Mouse (Mus musculus): Measurements from ENCODE around the gene Prr7. TPM values are rescaled to one million over a fixed set of nuclear protein-coding genes. Genes with fewer than 3 reads are reported as not detected.

The Prr7 gene
- polyA plus RNA-seq, 1 experiment from 2014 or later: 0.29 TPM

DNA sequence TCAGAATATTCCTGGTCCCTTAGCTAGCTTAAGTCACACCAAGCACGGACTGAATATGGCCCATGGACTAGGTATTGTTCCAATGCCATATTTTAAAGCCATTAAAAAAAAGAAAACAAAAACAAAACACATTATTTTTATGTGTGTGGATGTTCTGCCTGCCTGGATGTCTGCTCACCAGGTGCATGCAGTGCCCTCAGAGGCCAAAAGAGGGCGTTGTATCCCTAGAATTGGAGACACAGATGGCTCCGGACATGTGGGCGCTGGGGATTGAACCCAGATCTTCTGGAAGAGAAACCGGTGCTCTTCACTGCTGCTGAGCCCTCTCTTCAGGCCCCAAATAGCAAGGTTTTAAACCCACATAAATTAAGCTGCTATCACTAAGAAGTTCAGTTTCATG lies 14.0 kb downstream of the Prr7 start:
- Histone ChIP-seq H3K4me3 (ENCODE audit: low read depth, low read length) (no peak overlapping the region), H3K27ac (ENCODE audit: low read depth, low read length) (no peak overlapping the region), H3K27me3 (replicated peaks; ENCODE audit: control insufficient read depth, insufficient read depth, low read length) (peaks cover 15% of the 10 kb centered on the region), H3K9ac (ENCODE audit: low read depth, low read length) (no peak overlapping the region), H3K36me3 (ENCODE audit: control insufficient read depth, insufficient read depth, low read length) (peaks cover 13% of the 10 kb centered on the region; the same call in 1 of the 2 replicates), H3K9me3 (ENCODE audit: control insufficient read depth, low read length) (no peaks in the 10 kb centered on the region), H3K4me1 (replicated peaks; ENCODE audit: control insufficient read depth, insufficient read depth, low read length) (0 out of 2 replicates have a peak, but pooled peaks cover under 1% of the 10 kb centered on the region), H3K4me2 (no peak overlapping the region)
- 44% methylated on average over 5 of the region's 5 CpGs for WGBS
- ATAC-seq (replicated peaks; ENCODE audit: low FRiP score) (no peak), DNase-seq (ENCODE audit: low spot score) (no peak)

DNA sequence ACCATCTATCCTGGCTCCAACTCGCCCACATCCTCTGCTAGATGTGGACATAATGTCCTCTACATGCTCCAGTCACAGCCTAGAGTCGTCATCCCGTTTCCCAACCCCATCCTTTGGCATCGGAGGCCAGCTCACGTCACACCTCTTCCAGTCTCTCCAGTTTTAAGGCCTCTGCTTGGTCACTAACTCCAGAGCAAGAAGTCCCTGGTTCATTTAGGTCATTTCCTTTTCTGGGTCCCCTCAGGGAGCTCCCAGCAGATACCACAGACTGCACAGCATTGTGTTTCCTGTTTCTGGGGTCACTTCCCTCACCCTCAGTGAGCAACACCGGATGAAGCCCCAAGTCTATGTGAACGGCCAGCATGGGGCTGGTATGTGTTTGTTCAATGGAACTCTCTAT lies 14.9 kb downstream of the Prr7 start:
- 48% methylated on average over 7 of the region's 7 CpGs for WGBS
- 0 out of 2 replicates have a peak, but pooled peaks cover 5% of the 10 kb centered on the region for H3K4me1 ChIP-seq (replicated peaks; ENCODE audit: control insufficient read depth, insufficient read depth, low read length)
- peaks cover 16% of the 10 kb centered on the region for H3K27me3 ChIP-seq (replicated peaks; ENCODE audit: control insufficient read depth, insufficient read depth, low read length)
- no peak for DNase-seq (ENCODE audit: low spot score)
- peaks cover 13% of the 10 kb centered on the region; the same call in 1 of the 2 replicates for H3K36me3 ChIP-seq (ENCODE audit: control insufficient read depth, insufficient read depth, low read length)
- no peak for ATAC-seq (replicated peaks; ENCODE audit: low FRiP score)
- no peak overlapping the region for H3K27ac ChIP-seq (ENCODE audit: low read depth, low read length)
- H3K4me2 ChIP-seq: no peak overlapping the region
- no peak overlapping the region for H3K4me3 ChIP-seq (ENCODE audit: low read depth, low read length)
- no peak overlapping the region for H3K9ac ChIP-seq (ENCODE audit: low read depth, low read length)
- H3K9me3 ChIP-seq (ENCODE audit: control insufficient read depth, low read length): no peaks in the 10 kb centered on the region

DNA sequence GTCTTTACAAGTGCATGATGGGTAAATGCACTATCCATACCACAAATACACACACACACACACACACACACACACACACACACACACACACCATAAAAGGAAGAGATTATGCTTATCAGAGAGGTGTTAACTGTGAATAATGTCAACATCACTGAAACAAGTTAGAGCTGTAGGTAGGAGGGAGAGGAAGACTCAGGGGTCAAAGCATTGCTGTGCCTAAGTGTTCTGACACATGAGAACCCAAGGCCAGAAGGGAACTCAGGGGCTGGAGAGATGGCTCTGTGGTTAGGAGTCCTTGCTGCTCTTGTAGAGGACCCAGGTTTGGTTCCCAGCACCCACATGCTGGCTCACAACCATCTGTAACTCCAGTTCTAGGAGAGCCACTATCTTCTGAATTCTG lies 15.9 kb downstream of the Prr7 start:
- ATAC-seq (replicated peaks; ENCODE audit: low FRiP score): no peak
- H3K4me3 ChIP-seq (ENCODE audit: low read depth, low read length): no peak overlapping the region
- no peaks in the 10 kb centered on the region for H3K9me3 ChIP-seq (ENCODE audit: control insufficient read depth, low read length)
- peaks cover 25% of the 10 kb centered on the region for H3K27me3 ChIP-seq (replicated peaks; ENCODE audit: control insufficient read depth, insufficient read depth, low read length)
- peaks cover 9% of the 10 kb centered on the region for H3K4me1 ChIP-seq (replicated peaks; ENCODE audit: control insufficient read depth, insufficient read depth, low read length)
- no peak for DNase-seq (ENCODE audit: low spot score)
- H3K4me2 ChIP-seq: no peak overlapping the region
- H3K36me3 ChIP-seq (ENCODE audit: control insufficient read depth, insufficient read depth, low read length): peaks cover 13% of the 10 kb centered on the region; the same call in 1 of the 2 replicates
- H3K27ac ChIP-seq (ENCODE audit: low read depth, low read length): no peak overlapping the region
- H3K9ac ChIP-seq (ENCODE audit: low read depth, low read length): no peak overlapping the region

DNA sequence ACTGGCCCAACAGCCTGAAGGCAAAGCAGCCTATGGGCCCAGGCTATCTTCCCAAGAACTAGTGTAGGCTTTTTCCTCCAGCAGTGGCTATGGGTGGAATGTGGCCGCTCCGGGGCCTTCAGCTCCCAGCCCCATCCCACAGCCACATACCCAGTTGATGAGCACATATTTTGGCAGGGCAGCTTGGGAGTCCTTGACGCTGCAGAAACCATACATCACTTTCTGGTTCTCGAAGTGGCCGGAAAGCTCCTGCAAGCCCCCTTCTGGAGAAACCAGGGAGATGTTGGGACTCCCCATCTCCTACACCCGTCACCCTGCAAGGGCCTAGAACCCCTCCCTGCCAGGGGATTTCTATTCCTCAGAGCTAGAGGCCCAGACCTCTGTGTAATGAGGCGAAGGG lies 18.5 kb downstream of the Prr7 start:
- H3K4me1 ChIP-seq (replicated peaks; ENCODE audit: control insufficient read depth, insufficient read depth, low read length): peaks cover 32% of the 10 kb centered on the region
- no peak for ATAC-seq (replicated peaks; ENCODE audit: low FRiP score)
- no peak overlapping the region for H3K4me3 ChIP-seq (ENCODE audit: low read depth, low read length)
- H3K9ac ChIP-seq (ENCODE audit: low read depth, low read length): no peak overlapping the region
- WGBS: 76% methylated on average over 7 of the region's 7 CpGs
- H3K36me3 ChIP-seq (ENCODE audit: control insufficient read depth, insufficient read depth, low read length): peaks cover 5% of the 10 kb centered on the region; the same call in 1 of the 2 replicates
- no peak overlapping the region for H3K4me2 ChIP-seq
- H3K9me3 ChIP-seq (ENCODE audit: control insufficient read depth, low read length): no peaks in the 10 kb centered on the region
- H3K27me3 ChIP-seq (replicated peaks; ENCODE audit: control insufficient read depth, insufficient read depth, low read length): peaks cover 42% of the 10 kb centered on the region
- H3K27ac ChIP-seq (ENCODE audit: low read depth, low read length): no peak overlapping the region
- DNase-seq (ENCODE audit: low spot score): no peak

DNA sequence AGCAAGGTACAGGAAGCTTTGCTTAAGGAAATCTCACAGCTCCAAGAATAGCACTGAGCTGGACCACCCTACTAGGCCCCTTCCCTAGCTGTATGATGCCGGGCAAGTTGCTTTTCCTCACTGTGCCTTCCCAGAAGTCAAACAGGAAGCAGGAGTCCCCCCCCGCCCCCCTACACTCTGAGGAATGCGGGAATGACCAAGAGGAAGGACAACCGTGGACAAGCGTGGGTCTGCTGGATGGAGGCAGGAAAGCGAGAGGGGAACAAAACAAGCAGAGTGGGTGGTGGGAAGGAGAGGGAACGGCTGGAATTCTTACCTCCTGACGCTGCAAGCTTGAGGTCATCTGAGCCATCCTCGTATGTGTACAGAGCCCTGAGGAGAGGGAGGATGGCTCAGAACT lies 19.0 kb downstream of the Prr7 start:
- Histone ChIP-seq H3K36me3 (ENCODE audit: control insufficient read depth, insufficient read depth, low read length) (peaks cover 5% of the 10 kb centered on the region; the same call in 1 of the 2 replicates), H3K9me3 (ENCODE audit: control insufficient read depth, low read length) (no peaks in the 10 kb centered on the region), H3K4me3 (ENCODE audit: low read depth, low read length) (no peak overlapping the region), H3K4me1 (replicated peaks; ENCODE audit: control insufficient read depth, insufficient read depth, low read length) (peaks cover 32% of the 10 kb centered on the region), H3K4me2 (no peak overlapping the region), H3K27ac (ENCODE audit: low read depth, low read length) (0 out of 2 replicates have a peak overlapping the region, but pooled peaks have one; percentile 25), H3K9ac (ENCODE audit: low read depth, low read length) (no peak overlapping the region), H3K27me3 (replicated peaks; ENCODE audit: control insufficient read depth, insufficient read depth, low read length) (peaks cover 48% of the 10 kb centered on the region)
- ATAC-seq (replicated peaks; ENCODE audit: low FRiP score): no peak
- no peak for DNase-seq (ENCODE audit: low spot score)
- WGBS: 46% methylated on average over 9 of the region's 9 CpGs

DNA sequence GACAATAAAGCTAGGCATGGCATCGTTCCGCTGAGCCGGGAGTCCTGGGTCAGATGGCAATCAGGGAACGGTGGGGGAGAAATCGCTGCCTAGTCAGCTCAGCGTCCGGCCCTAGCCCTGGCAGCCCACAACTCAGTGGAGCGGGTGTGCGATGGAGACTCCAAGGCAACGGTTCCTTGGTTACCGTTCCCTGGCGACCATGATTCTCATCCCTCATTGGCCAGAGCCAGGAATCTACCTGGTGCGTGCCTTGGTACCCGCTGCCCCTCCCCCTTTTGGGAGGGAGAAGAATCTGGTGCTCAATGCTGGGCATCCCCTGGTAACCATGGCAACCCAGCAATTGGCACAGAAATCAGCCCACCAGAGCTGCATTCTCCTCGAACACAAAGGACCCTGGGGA lies 19.5 kb downstream of the Prr7 start:
- no peak overlapping the region for H3K9ac ChIP-seq (ENCODE audit: low read depth, low read length)
- no peak overlapping the region for H3K4me2 ChIP-seq
- no peaks in the 10 kb centered on the region for H3K9me3 ChIP-seq (ENCODE audit: control insufficient read depth, low read length)
- H3K4me1 ChIP-seq (replicated peaks; ENCODE audit: control insufficient read depth, insufficient read depth, low read length): peaks cover 32% of the 10 kb centered on the region
- H3K4me3 ChIP-seq (ENCODE audit: low read depth, low read length): no peak overlapping the region
- H3K36me3 ChIP-seq (ENCODE audit: control insufficient read depth, insufficient read depth, low read length): peaks cover 5% of the 10 kb centered on the region; the same call in 1 of the 2 replicates
- 66% methylated on average over 15 of the region's 15 CpGs for WGBS
- ATAC-seq (replicated peaks; ENCODE audit: low FRiP score) (no peak), DNase-seq (ENCODE audit: low spot score) (no peak)
- peak overlapping the region; percentile 25; the same call in 1 of the 2 replicates for H3K27ac ChIP-seq (ENCODE audit: low read depth, low read length)
- peaks cover 52% of the 10 kb centered on the region for H3K27me3 ChIP-seq (replicated peaks; ENCODE audit: control insufficient read depth, insufficient read depth, low read length)

DNA sequence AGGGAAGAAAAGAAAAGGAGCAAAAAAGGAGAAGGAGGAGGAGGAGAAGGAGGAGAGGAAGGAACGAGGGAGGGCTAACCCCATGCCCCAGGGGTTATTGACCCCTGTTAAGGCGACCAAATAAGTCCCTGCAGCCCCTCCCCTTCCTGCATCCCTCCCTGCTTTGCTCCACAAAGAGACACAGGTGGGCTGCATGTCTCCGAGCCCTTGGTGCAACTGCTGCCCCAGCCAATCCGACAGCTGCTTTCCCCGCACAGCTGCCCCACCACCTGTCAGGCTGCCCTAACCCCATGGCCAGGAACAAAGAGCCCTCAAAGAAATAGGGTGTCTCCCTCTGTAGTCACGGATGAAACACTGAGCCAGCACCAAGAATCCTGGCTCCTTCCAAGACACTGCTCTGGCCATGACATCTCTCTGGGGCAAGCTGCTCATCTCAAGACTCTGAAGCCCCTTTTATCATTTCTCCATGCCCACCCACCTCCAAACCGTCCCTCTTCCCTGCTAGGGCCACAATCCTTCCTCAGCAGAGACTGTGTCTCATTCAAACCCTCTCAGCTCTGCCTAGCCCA lies 20.5 kb downstream of the Prr7 start:
- H3K4me3 ChIP-seq (ENCODE audit: low read depth, low read length): no peak overlapping the region
- H3K36me3 ChIP-seq (ENCODE audit: control insufficient read depth, insufficient read depth, low read length): peaks cover 5% of the 10 kb centered on the region; the same call in 1 of the 2 replicates
- peaks cover 62% of the 10 kb centered on the region for H3K27me3 ChIP-seq (replicated peaks; ENCODE audit: control insufficient read depth, insufficient read depth, low read length)
- H3K9ac ChIP-seq (ENCODE audit: low read depth, low read length): no peak overlapping the region
- H3K4me1 ChIP-seq (replicated peaks; ENCODE audit: control insufficient read depth, insufficient read depth, low read length): peaks cover 32% of the 10 kb centered on the region
- DNase-seq (ENCODE audit: low spot score) (no peak), ATAC-seq (replicated peaks; ENCODE audit: low FRiP score) (no peak)
- no peak overlapping the region for H3K27ac ChIP-seq (ENCODE audit: low read depth, low read length)
- 44% methylated on average over 7 of the region's 7 CpGs for WGBS
- H3K4me2 ChIP-seq: no peak overlapping the region
- no peaks in the 10 kb centered on the region for H3K9me3 ChIP-seq (ENCODE audit: control insufficient read depth, low read length)

DNA sequence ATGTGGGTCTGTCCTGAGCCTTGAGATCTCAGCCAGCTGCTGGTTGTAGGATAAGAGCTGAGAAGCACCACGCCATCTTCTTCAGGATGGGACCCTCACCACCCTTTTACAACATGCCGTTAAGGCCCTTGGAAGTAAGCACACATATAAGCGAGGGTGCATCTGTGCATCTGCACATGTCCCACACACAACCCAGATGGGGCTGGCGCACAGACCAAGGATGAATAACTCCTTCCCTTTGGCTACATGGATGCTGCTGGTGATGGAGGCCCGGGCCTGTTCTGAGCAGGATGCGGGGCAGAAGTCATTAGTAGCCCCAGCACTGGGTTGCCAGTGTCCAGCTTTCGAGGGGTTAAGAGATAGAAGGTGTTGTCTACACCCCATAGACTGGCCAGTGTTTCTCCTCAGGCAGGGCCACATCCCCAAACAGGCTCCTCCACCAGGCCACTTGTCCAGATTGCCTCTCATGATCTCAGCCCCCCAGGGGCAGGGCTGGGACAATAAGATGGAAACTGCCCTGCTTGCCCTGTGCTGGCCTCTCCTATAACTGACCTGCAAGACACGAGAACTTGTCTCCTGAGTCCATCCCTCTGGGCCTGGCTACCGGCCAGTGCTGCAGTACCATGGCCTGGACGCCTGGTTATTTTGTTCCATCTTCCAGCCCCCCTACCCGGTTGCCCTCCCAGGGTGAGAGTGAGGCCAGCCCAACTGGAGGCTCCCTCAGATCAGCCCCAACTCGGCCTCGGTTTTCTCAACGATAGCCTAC lies 22.1 kb downstream of the Prr7 start:
- H3K9me3 ChIP-seq (ENCODE audit: control insufficient read depth, low read length): no peaks in the 10 kb centered on the region
- H3K27ac ChIP-seq (ENCODE audit: low read depth, low read length): no peak overlapping the region
- peak overlapping the region; percentile 76 for H3K4me3 ChIP-seq (ENCODE audit: low read depth, low read length)
- peak overlapping the region; percentile 77 for H3K4me2 ChIP-seq
- peak overlapping the region; percentile 82 for H3K9ac ChIP-seq (ENCODE audit: low read depth, low read length)
- H3K36me3 ChIP-seq (ENCODE audit: control insufficient read depth, insufficient read depth, low read length): no peaks in the 10 kb centered on the region; the same call in 1 of the 2 replicates
- H3K4me1 ChIP-seq (replicated peaks; ENCODE audit: control insufficient read depth, insufficient read depth, low read length): peaks cover 32% of the 10 kb centered on the region
- 48% methylated on average over 14 of the region's 14 CpGs for WGBS
- DNase-seq (ENCODE audit: low spot score) (no peak), ATAC-seq (replicated peaks; ENCODE audit: low FRiP score) (no peak)
- peaks cover 66% of the 10 kb centered on the region for H3K27me3 ChIP-seq (replicated peaks; ENCODE audit: control insufficient read depth, insufficient read depth, low read length)
